Mouse (Mus musculus): Measurements from ENCODE around the gene Klhdc7a. TPM values are rescaled to one million over a fixed set of nuclear protein-coding genes. Genes with fewer than 3 reads are reported as not detected.
A peak's percentile ranks its signal among the peaks of the same experiment; 100 is the strongest.
"Not testable (repeated sequence)": the region's sequence is repeated elsewhere in the genome, so short reads cannot be mapped to it uniquely, and the experiment has no call there.

Klhdc7a gene
- polyA plus RNA-seq, 1 experiment from 2014 or later, result 1.0 TPM

DNA sequence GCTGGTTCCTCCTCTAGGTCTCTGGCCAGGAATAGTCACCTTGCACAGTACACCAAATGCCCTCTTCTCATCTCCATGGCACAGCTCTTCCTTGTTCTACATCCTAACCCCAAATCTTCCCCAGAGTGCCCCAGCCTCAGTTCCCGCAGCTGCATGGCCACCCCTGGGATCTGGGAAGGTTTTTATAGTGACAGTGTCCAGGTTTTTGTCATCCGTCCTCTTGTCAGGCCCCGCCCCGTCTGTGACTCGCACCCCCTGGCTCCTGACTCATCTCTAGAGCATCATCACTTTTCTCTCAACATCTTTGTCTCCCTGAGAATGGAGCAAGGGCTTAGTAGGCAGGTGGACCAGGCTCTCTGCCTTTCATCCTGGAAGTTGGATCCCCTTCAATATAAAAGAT lies 3.9 kb downstream of the Klhdc7a start:
- Histone ChIP-seq H3K27ac (ENCODE audit: low read length) (no peak overlapping the region), H3K4me1 (ENCODE audit: control insufficient read depth, low read depth, low read length) (no peaks in the 10 kb centered on the region), H3K36me3 (ENCODE audit: control insufficient read depth, insufficient read depth) (no peaks in the 10 kb centered on the region), H3K4me2 (ENCODE audit: low read depth, low read length) (no peak overlapping the region), H3K27me3 (ENCODE audit: control insufficient read depth, insufficient read depth, low read depth, low read length) (no peaks in the 10 kb centered on the region), H3K9me3 (replicated peaks; ENCODE audit: control insufficient read depth, low read length) (no peaks in the 10 kb centered on the region), H3K4me3 (ENCODE audit: low read depth, low read length) (no peak overlapping the region), H3K9ac (ENCODE audit: low read depth, low read length) (no peak overlapping the region)
- no peak for ATAC-seq (ENCODE audit: low read depth)
- WGBS (ENCODE audit: insufficient replicate concordance), result 71% methylated on average over 5 of the region's 5 CpGs

DNA sequence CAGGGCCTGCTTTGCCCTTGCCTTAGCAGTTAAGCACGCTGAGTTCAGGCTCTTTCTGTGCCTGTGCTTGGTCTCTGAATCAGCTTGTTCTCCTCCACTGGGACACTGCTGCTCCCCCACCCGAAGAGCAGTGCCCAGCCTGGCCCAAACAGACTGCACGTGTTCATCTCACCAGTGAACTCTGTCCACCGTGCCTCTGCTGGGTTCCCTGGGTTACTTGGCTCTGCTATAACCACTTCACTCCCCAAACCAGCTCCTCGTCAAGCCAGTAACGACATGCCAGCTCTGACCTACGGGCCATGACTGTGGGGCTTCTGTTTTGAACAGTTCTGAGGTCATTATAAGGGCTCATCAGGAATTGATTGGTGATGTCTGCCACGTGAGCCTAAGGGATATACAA lies 4.8 kb downstream of the Klhdc7a start:
- Histone ChIP-seq H3K27me3 (ENCODE audit: control insufficient read depth, insufficient read depth, low read depth, low read length) (no peaks in the 10 kb centered on the region), H3K4me1 (ENCODE audit: control insufficient read depth, low read depth, low read length) (no peaks in the 10 kb centered on the region), H3K9ac (ENCODE audit: low read depth, low read length) (no peak overlapping the region), H3K36me3 (ENCODE audit: control insufficient read depth, insufficient read depth) (no peaks in the 10 kb centered on the region), H3K4me2 (ENCODE audit: low read depth, low read length) (no peak overlapping the region), H3K27ac (ENCODE audit: low read length) (no peak overlapping the region), H3K9me3 (replicated peaks; ENCODE audit: control insufficient read depth, low read length) (no peaks in the 10 kb centered on the region), H3K4me3 (ENCODE audit: low read depth, low read length) (no peak overlapping the region)
- ATAC-seq (ENCODE audit: low read depth), result no peak
- WGBS (ENCODE audit: insufficient replicate concordance), result 44% methylated on average over 8 of the region's 8 CpGs

DNA sequence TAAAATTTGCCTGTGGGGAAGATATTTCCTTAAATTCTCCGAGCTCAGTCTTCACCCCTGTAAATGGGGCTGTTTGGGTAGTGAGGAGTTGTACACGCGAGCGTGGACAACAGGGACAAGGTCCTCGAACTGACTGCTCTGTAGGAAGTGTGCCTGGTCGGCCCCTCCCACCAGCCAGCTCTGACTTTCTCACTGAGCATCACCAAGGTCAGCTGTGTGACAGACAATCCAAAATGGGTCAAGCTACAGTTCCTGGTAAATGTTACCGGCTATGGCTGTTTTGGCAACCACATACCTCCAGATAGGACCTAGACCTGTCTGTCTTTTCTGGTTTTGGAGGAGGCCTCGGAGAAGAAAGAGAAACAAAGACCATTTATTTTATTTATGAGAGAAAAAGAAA lies 6.0 kb downstream of the Klhdc7a start:
- Histone ChIP-seq H3K4me2 (ENCODE audit: low read depth, low read length) (no peak overlapping the region), H3K27me3 (ENCODE audit: control insufficient read depth, insufficient read depth, low read depth, low read length) (no peaks in the 10 kb centered on the region), H3K9me3 (replicated peaks; ENCODE audit: control insufficient read depth, low read length) (no peaks in the 10 kb centered on the region), H3K36me3 (ENCODE audit: control insufficient read depth, insufficient read depth) (no peaks in the 10 kb centered on the region), H3K9ac (ENCODE audit: low read depth, low read length) (no peak overlapping the region), H3K4me1 (ENCODE audit: control insufficient read depth, low read depth, low read length) (no peaks in the 10 kb centered on the region), H3K27ac (ENCODE audit: low read length) (no peak overlapping the region), H3K4me3 (ENCODE audit: low read depth, low read length) (no peak overlapping the region)
- 77% methylated on average over 8 of the region's 8 CpGs for WGBS (ENCODE audit: insufficient replicate concordance)
- no peak for ATAC-seq (ENCODE audit: low read depth)

DNA sequence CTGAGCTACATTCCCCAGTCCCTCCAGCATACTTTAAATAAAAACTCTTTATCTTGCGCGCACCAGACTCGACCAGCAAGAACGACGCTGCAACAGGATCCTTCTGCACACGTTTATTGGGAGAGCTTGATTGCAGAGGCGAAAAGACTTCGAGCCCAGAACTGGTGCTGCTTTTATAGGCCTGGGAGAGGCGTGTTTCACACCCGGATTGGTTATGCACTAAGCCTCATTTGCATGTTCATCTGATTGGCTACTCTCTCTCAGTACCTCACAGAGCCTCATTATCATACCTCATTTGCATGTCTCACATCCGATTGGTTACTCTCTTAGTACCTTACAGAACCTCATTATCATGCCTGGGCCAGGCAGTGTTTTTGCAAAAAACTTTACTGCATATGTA lies 6.5 kb downstream of the Klhdc7a start:
- not testable (repeated sequence) for H3K4me3 ChIP-seq (ENCODE audit: low read depth, low read length); H3K27me3 ChIP-seq (ENCODE audit: control insufficient read depth, insufficient read depth, low read depth, low read length); H3K4me2 ChIP-seq (ENCODE audit: low read depth, low read length); ATAC-seq (ENCODE audit: low read depth); H3K27ac ChIP-seq (ENCODE audit: low read length); H3K9me3 ChIP-seq (replicated peaks; ENCODE audit: control insufficient read depth, low read length); H3K36me3 ChIP-seq (ENCODE audit: control insufficient read depth, insufficient read depth); H3K4me1 ChIP-seq (ENCODE audit: control insufficient read depth, low read depth, low read length); H3K9ac ChIP-seq (ENCODE audit: low read depth, low read length)
- 79% methylated on average over 10 of the region's 11 CpGs for WGBS (ENCODE audit: insufficient replicate concordance)

DNA sequence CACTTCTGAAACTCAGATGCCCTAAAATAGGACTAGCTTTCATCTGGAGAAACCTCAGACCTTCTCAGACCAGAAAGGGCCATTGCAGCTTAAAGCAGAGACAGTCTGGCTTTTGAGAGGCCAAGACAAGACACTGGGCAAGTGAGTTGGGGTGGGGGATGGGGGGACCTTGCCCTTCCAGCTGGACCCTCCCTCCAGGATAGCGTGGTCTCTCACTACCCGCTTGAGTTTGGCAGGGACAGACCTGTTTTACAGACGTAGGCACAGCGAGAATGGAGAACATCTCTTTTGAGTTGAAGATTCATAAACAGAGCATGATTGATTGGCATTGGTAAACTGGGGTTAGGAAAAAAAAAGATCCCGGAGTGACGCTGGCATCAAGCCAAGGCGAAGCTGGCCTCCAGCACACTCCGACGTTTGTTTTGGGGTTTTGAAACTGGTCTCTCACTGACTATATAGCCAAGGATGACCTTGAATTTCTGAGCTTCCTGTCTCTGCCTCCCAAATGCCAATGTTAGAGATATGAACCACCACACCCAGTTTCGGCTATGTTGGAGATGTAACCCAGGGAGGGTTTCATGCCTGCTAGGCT lies 7.0 kb downstream of the Klhdc7a start:
- H3K9me3 ChIP-seq (replicated peaks; ENCODE audit: control insufficient read depth, low read length), result no peaks in the 10 kb centered on the region
- H3K4me3 ChIP-seq (ENCODE audit: low read depth, low read length), result no peak overlapping the region
- H3K4me1 ChIP-seq (ENCODE audit: control insufficient read depth, low read depth, low read length), result no peaks in the 10 kb centered on the region
- no peak overlapping the region for H3K4me2 ChIP-seq (ENCODE audit: low read depth, low read length)
- WGBS (ENCODE audit: insufficient replicate concordance), result 67% methylated on average over 10 of the region's 10 CpGs
- no peak for ATAC-seq (ENCODE audit: low read depth)
- no peaks in the 10 kb centered on the region for H3K27me3 ChIP-seq (ENCODE audit: control insufficient read depth, insufficient read depth, low read depth, low read length)
- H3K27ac ChIP-seq (ENCODE audit: low read length), result no peak overlapping the region
- H3K36me3 ChIP-seq (ENCODE audit: control insufficient read depth, insufficient read depth), result no peaks in the 10 kb centered on the region
- no peak overlapping the region for H3K9ac ChIP-seq (ENCODE audit: low read depth, low read length)

DNA sequence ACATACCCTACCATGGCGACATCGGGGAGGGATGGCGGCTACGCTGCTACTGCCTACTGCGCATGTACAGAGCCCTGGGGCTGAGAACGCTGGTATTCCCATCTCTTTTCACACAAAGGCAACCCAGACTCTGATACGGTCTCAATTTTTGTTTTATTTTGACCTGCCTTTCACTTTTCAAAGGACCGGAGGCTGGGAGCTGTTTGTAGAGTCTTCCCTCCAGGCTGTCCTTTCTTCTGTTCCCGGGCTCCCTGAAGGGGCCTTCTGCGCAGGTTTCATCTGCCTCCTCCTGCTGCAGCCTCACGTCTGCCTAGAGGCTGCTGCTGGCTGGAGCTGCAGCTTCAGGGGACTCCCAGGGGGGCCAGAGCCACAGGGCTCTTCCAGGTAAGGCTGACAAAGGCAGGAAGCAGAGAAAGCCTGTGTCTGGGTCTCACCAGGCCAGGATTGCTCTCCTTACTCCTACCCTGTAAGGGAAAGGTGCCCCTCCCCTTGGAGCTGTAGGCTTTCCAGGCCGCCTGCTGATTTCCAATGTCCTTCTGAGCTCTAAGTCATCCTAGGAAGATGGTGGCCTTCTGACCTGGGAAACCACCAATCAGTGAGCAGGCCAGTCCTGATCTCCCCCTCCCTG lies 7.6 kb downstream of the Klhdc7a start:
- H3K36me3 ChIP-seq (ENCODE audit: control insufficient read depth, insufficient read depth), result no peaks in the 10 kb centered on the region
- no peaks in the 10 kb centered on the region for H3K9me3 ChIP-seq (replicated peaks; ENCODE audit: control insufficient read depth, low read length)
- H3K27ac ChIP-seq (ENCODE audit: low read length), result no peak overlapping the region
- no peak overlapping the region for H3K4me3 ChIP-seq (ENCODE audit: low read depth, low read length)
- 76% methylated on average over 12 of the region's 12 CpGs for WGBS (ENCODE audit: insufficient replicate concordance)
- H3K9ac ChIP-seq (ENCODE audit: low read depth, low read length), result no peak overlapping the region
- H3K4me1 ChIP-seq (ENCODE audit: control insufficient read depth, low read depth, low read length), result no peaks in the 10 kb centered on the region
- no peak overlapping the region for H3K4me2 ChIP-seq (ENCODE audit: low read depth, low read length)
- no peaks in the 10 kb centered on the region for H3K27me3 ChIP-seq (ENCODE audit: control insufficient read depth, insufficient read depth, low read depth, low read length)
- ATAC-seq (ENCODE audit: low read depth), result no peak

DNA sequence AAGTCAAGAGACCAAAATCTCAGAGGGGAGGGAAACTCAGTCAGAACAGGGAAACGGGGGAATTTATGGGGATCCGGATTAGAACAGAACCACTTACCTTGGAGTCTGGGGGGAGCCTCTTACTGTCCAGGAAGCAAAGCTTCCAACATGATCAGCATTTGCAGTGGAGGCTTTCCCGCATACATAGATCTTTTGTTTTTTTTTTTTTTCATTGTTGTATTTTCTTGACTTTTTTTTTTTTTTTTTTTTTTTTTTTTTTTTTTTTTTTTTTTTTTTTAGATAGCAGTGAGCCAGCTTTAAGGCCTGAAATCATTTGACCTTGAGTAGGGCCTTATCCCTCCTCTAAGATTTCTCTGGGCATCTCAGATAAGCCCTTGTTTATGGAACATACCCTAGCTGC lies 8.6 kb downstream of the Klhdc7a start:
- Histone ChIP-seq H3K36me3 (ENCODE audit: control insufficient read depth, insufficient read depth) (no peaks in the 10 kb centered on the region), H3K4me1 (ENCODE audit: control insufficient read depth, low read depth, low read length) (no peaks in the 10 kb centered on the region), H3K9me3 (replicated peaks; ENCODE audit: control insufficient read depth, low read length) (no peaks in the 10 kb centered on the region), H3K9ac (ENCODE audit: low read depth, low read length) (no peak overlapping the region), H3K27ac (ENCODE audit: low read length) (no peak overlapping the region), H3K4me3 (ENCODE audit: low read depth, low read length) (no peak overlapping the region), H3K27me3 (ENCODE audit: control insufficient read depth, insufficient read depth, low read depth, low read length) (no peaks in the 10 kb centered on the region), H3K4me2 (ENCODE audit: low read depth, low read length) (no peak overlapping the region)
- 74% methylated on average over 3 of the region's 3 CpGs for WGBS (ENCODE audit: insufficient replicate concordance)
- no peak for ATAC-seq (ENCODE audit: low read depth)

DNA sequence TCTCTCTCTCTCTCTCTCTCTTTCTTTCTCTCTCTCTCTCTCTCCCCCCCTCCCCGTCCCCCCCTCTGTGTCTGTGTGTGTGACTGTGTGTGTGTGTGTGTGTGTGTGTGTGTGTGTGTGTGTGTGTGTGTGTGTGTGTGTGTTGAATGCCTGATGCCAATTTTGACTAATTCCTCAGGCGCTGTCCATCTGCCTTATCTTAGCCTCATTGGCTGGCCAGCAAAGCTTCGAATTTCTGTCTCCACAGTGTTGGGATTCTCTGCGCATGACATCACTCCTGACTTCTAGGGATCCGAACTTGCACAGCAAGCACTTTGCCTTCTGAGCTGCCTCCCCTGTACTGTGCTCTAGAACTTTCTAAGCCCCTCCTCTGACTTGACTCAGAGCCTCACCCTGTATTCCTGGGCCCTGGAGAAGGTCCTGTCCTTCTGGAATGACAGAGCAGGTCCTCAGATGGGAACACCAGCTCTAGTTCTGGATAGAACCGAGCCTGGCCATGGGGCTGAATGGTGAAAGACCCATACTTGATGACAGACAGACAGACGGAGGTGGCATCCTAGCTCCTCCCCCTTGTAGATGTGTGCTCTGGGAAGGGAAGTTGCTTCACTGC lies 16.8 kb downstream of the Klhdc7a start:
- Histone ChIP-seq H3K4me1 (ENCODE audit: control insufficient read depth, low read depth, low read length) (no peaks in the 10 kb centered on the region; the same call in 1 of the 2 replicates), H3K9ac (ENCODE audit: low read depth, low read length) (no peak overlapping the region), H3K9me3 (replicated peaks; ENCODE audit: control insufficient read depth, low read length) (no peaks in the 10 kb centered on the region), H3K4me2 (ENCODE audit: low read depth, low read length) (no peak overlapping the region), H3K4me3 (ENCODE audit: low read depth, low read length) (no peak overlapping the region), H3K27ac (ENCODE audit: low read length) (no peak overlapping the region), H3K36me3 (ENCODE audit: control insufficient read depth, insufficient read depth) (no peaks in the 10 kb centered on the region), H3K27me3 (ENCODE audit: control insufficient read depth, insufficient read depth, low read depth, low read length) (no peaks in the 10 kb centered on the region)
- WGBS (ENCODE audit: insufficient replicate concordance), result 42% methylated on average over 6 of the region's 7 CpGs
- ATAC-seq (ENCODE audit: low read depth), result no peak

DNA sequence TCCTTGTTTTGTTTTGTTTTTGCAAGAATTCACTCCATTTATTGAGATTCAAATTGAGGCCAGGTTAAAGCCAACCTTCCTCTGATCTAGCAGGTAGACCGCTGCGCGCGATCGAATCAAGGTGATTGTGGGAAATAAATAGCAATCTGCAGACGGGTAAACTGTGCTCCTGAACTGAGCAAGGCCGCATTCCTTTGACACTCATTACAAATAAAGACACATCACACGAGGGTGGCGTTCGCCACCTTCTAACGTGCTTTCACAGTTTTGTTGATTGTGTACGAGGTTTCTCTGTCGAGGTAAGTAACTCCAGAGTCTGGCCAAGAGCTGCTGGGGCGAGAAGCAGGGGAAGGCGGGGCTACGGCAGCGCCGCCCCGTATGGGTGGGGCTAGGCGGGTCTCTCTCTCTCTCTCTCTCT lies 17.4 kb downstream of the Klhdc7a start:
- H3K4me1 ChIP-seq (ENCODE audit: control insufficient read depth, low read depth, low read length), result no peaks in the 10 kb centered on the region; the same call in 1 of the 2 replicates
- H3K9ac ChIP-seq (ENCODE audit: low read depth, low read length), result no peak overlapping the region
- 3% methylated on average over 20 of the region's 20 CpGs for WGBS (ENCODE audit: insufficient replicate concordance)
- H3K4me3 ChIP-seq (ENCODE audit: low read depth, low read length), result no peak overlapping the region
- H3K27ac ChIP-seq (ENCODE audit: low read length), result no peak overlapping the region
- H3K9me3 ChIP-seq (replicated peaks; ENCODE audit: control insufficient read depth, low read length), result no peaks in the 10 kb centered on the region
- peak overlapping the region; percentile 27 for H3K4me2 ChIP-seq (ENCODE audit: low read depth, low read length)
- no peaks in the 10 kb centered on the region for H3K27me3 ChIP-seq (ENCODE audit: control insufficient read depth, insufficient read depth, low read depth, low read length)
- no peak for ATAC-seq (ENCODE audit: low read depth)
- no peaks in the 10 kb centered on the region for H3K36me3 ChIP-seq (ENCODE audit: control insufficient read depth, insufficient read depth)
